Mouse (Mus musculus) bone marrow, adult 2 months (tissue): ENCODE measurements around the gene Otud7b. TPM values are rescaled to one million over a fixed set of nuclear protein-coding genes. Genes with fewer than 3 reads are reported as not detected.
A peak's percentile ranks its signal among the peaks of the same experiment; 100 is the strongest.

ENCODE experiments used
- H3K27ac ChIP-seq: fragments of 200-500 bp; 2 replicates; pipeline ENCODE4 v1.5.1; 2012; ENCODE audit warnings: low read depth, mild to moderate bottlenecking, control low read depth, inconsistent platforms, low read length; ENCODE audit not compliant: control insufficient read depth, poor library complexity, insufficient read depth
- H3K4me1 ChIP-seq: fragments of 200-500 bp; 2 replicates; pipeline ENCODE4 v1.6.1; 2011; ENCODE audit warnings: low read length; ENCODE audit not compliant: control insufficient read depth, insufficient read depth
- H3K4me3 ChIP-seq: fragments of 200-500 bp; replicated peaks from 2 replicates; pipeline ENCODE3; 2011; ENCODE audit warnings: mild to moderate bottlenecking, low read depth, low read length, control low read depth; ENCODE audit not compliant: control insufficient read depth
- CTCF ChIP-seq: fragments of 200-500 bp; IDR thresholded peaks from 2 replicates; pipeline ENCODE4 v1.5.1; 2011; ENCODE audit warnings: low read length, control low read depth; ENCODE audit not compliant: control insufficient read depth, insufficient read depth
- POLR2A ChIP-seq: fragments of 200-500 bp; IDR thresholded peaks from 2 replicates; pipeline ENCODE4 v1.6.1; 2011; ENCODE audit warnings: low read depth, mild to moderate bottlenecking, control low read depth, low read length, borderline replicate concordance; ENCODE audit not compliant: control insufficient read depth
- WGBS: fragments of 180-500 bp; shearing (Covaris S2); methylation state at CpG from one replicate; pipeline ENCODE4 v1.1.7; 2018; 5-methylcytosine and 5-hydroxymethylcytosine counted together
- polyA plus RNA-seq: library from polyadenylated mRNA; stranded (reverse); fragments of >200 nt; gene quantifications from 2 replicates; pipeline ENCODE4 v1.2.4, GENCODE M21; 2011; ENCODE audit warnings: low replicate concordance; ENCODE audit not compliant: missing spikeins, insufficient read depth, insufficient read length

Otud7b gene
- polyA plus RNA-seq, 1 experiment = 22.2 TPM

DNA sequence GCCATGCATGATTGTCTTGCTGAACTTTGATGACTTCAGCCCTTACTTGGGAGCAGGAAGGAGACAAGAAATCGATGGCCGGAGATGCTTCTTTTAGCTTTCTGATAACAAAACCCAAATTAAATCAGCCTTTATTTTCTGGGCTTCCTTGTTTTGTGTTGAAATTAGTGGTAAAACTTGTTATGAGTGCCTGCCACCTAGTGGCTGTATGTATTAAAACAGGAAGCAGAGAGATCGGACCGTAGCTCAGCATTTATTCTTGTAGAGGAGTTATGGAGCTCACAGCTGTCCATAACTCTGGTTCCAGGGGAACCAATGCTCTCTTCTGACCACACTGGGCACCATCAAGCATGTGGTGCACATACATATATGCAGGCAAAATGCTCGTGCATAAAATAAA lies 43.6 kb downstream of the Otud7b start:
- no peak overlapping the region for H3K27ac ChIP-seq
- H3K4me3 ChIP-seq = no peak overlapping the region
- 4% methylated on average over 5 of the region's 5 CpGs for WGBS
- peak; percentile 14; the same call in 1 of the 2 replicates for TF ChIP-seq CTCF
- TF ChIP-seq POLR2A = no peak
- H3K4me1 ChIP-seq = no peaks in the 10 kb centered on the region

DNA sequence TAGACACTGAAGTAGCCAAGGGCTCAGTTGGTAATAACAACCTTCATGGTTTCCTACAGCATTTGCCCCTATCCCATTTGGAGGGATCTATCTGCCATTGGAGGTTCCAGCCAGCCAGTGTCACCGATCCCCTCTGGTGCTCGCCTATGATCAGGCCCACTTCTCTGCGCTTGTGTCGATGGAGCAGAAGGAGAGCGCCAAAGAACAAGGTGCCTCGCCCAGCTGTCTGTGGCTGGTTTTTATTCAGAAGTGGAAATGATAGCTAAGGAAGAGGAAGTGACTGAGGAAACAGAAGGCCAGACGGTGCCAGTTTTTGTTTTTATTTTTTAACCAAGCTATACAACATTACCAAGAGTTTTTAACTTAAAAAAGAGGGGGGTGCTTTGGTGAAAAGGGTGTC lies 47.5 kb downstream of the Otud7b start:
- TF ChIP-seq POLR2A = no peak
- no peak for TF ChIP-seq CTCF
- no peak overlapping the region for H3K27ac ChIP-seq
- no peak overlapping the region for H3K4me3 ChIP-seq
- no peaks in the 10 kb centered on the region for H3K4me1 ChIP-seq
- 55% methylated on average over 7 of the region's 7 CpGs for WGBS

DNA sequence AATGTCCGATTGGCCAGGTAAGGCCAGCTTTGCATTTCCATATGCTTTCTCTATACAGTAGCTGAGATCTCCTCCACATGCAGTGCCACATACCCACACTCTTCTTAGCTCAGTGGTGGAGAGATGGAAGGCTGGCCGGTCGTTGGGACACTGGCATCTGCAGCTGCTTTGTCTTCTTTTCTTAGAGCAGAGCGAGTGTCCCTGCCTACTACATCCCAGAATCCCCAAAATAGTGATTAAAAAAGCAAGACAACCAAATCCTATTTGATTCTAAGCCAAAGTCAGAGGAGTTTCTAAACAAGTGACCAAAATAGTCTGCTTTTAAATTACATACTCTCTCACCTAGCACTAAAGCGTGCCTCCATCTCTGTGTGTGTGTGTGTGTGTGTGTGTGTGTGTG lies 48.3 kb downstream of the Otud7b start:
- no peak overlapping the region; the same call in 1 of the 2 replicates for H3K27ac ChIP-seq
- WGBS = 85% methylated on average over 5 of the region's 5 CpGs
- no peak overlapping the region for H3K4me3 ChIP-seq
- TF ChIP-seq CTCF (no peak), POLR2A (no peak)
- H3K4me1 ChIP-seq = no peaks in the 10 kb centered on the region

DNA sequence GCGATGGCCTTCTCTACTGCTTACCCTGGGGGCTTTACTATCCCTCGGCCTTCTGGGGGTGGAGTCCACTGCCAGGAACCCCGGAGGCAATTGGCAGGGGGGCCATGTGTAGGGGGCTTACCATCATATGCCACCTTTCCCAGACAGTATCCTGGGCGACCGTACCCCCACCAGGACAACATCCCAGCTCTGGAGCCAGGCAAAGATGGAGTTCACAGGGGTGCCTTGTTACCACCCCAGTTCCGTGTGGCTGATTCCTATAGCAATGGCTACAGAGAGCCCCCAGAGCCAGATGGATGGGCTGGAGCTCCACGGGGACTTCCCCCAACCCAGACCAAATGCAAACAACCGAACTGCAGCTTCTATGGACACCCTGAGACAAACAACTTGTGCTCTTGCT lies 51.2 kb downstream of the Otud7b start:
- H3K27ac ChIP-seq = no peak overlapping the region
- TF ChIP-seq CTCF (no peak), POLR2A (no peak)
- no peaks in the 10 kb centered on the region for H3K4me1 ChIP-seq
- no peak overlapping the region for H3K4me3 ChIP-seq
- 85% methylated on average over 8 of the region's 8 CpGs for WGBS

DNA sequence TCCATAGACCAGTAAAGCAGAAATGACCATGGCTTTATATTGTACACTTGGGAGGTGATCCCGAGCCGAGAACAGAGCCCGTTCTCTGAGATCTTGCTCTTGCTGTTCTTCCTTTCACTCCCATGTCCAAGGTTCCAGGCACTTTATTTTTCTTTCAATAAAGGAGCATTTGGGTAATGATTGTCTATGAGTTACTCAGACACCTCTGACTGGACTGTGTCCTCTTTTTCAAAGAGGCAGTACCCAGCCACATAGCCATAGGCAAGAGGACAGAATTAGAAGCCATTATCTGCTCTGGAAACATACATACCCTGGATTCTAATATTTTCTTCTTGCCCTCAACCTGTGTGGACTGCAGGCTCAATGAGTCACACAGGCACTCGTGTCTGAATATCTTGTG lies 55.5 kb downstream of the Otud7b start:
- H3K27ac ChIP-seq = no peak overlapping the region
- 62% methylated on average over 4 of the region's 4 CpGs for WGBS
- TF ChIP-seq CTCF (no peak), POLR2A (no peak)

DNA sequence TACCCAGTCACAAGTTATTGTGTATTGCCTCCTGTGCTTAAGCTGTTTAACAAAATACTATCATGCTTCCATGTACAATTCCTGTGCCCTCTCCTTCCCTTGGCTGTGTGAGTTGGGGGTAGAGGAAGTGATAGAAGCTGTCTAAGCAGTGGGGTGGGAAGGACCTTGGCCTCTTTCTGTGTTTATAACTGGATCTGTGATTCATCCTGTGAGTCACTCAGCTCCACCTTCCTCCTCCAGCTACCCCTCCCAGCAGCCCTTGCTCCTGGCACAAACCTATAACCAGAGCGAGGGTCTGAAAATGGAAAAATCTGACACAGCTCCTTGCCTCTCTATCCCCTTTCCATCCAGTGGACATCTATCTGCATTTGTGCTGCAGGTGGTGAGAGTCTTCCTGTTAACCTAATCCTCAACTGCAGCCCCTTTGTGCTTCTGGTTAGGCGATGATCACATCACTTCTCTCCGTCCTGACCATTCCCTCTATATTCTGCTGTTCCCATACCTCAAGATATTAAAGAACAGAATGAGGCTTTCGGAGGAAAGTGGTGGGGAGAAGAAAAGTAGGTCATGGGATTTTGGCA lies 56.0 kb downstream of the Otud7b start:
- H3K27ac ChIP-seq = no peak overlapping the region
- WGBS = 47% methylated on average over 4 of the region's 4 CpGs
- no peaks in the 10 kb centered on the region; the same call in 1 of the 2 replicates for H3K4me1 ChIP-seq
- H3K4me3 ChIP-seq = no peak overlapping the region
- TF ChIP-seq POLR2A = no peak
- TF ChIP-seq CTCF = no peak

More for the DNA sequence above, 55.5 kb downstream of the Otud7b start:
- H3K4me1 ChIP-seq = no peaks in the 10 kb centered on the region; the same call in 1 of the 2 replicates
- H3K4me3 ChIP-seq = no peak overlapping the region

DNA sequence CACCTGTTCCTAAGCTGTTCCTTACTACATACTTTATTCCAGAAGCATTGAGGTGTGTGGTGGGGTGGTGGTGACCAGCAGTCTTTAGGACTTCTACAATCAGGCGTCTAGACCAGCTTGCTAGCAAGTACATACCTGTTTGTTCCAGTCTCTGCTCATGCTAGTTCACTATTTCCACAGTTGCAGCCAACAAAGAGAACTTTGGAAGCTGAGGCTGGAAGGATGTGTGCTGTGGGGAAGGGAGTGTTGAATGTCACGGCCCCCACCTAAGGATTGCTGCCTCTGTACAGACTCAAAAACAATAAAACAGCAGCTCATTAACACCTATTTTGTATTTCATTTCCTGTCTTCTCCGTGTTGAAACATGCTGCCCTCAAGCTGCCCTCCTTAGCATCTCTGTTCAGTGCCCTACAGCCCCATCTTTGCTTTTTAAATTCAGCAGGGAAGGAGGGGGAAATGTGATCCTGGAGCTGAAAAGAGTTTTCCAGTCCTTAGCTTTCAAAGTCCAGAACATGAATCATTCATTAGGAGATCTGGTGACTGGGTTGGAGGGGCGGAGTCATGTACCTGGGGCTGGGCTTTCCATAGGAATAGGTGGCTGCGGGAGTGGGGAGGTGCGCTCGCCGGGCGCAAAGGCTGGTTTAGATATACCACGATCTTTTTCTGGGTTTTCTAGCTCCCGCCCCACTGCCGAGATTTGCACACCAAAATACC lies 56.6 kb downstream of the Otud7b start:
- Histone ChIP-seq H3K4me3 (no peak overlapping the region), H3K4me1 (no peaks in the 10 kb centered on the region; the same call in 1 of the 2 replicates), H3K27ac (no peak overlapping the region)
- no peak for TF ChIP-seq CTCF
- TF ChIP-seq POLR2A = no peak
- WGBS = 7% methylated on average over 12 of the region's 12 CpGs

DNA sequence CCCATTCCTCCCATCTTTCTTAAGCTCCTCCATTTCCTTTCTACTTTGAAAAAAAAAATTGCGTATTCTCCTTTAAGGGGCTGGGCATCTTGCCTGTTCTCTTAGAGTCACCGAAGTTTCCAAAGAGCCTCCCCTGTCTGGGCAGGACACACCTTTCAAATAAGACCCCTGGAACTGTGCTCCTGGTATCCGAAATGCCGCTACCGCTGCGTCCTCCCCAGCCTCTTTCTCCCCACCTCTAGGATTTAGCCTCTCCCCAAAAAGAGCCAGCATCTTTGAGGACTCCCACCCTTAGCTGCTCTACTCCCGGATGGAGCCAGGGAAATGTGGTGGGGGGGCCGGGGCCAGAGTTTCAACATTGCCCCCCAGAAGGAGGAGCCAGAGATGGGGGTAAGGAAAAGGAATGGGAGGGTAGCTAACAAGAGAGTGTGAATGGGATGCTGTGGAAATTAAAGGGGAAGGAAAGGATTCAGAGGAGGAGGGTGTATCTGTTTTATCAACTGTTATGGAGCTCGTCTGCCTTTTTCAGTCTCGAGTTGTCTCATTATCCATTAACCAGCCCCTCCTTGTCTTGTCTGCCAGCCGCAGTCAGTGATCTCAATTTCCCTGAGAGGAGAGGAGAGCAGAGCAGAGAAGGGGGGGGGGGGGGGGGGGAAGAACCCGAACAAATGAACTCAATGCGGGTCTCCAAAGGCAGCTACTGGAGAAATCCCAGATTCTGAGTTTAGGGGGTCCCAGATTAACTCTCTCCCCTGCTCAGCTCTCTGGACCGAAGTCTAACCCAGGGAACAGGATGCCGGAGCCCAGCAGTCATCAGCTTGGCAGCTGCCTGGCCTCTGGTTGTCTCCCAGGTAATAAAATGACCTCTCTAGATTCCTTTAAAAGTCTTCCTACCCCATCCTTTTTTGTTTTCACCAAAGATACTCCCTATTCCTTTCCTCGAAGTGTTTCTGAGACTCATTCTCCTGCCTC lies 57.8 kb downstream of the Otud7b start, which contains the start of gene Mtmr11:
Mtmr11 (plus strand) TSS at position 136 of the 972 bp plus-strand sequence.
- Histone ChIP-seq H3K27ac (no peak within 1 kb of the TSS), H3K4me1 (no peaks in the 10 kb centered on the region; the same call in 1 of the 2 replicates), H3K4me3 (no peak within 1 kb of the TSS)
- TF ChIP-seq CTCF = no peak
- TF ChIP-seq POLR2A = no peak
- 21% methylated on average over 16 of the region's 16 CpGs for WGBS
